Mouse (Mus musculus): Measurements from ENCODE around the gene Coq10a. TPM values are rescaled to one million over a fixed set of nuclear protein-coding genes. Genes with fewer than 3 reads are reported as not detected.

The Coq10a gene
- 34.9 and 41.0 TPM in 2 replicates for polyA plus RNA-seq (2015; fragmentation: Nextera tagmentation; extraction: Ambion mirVana)

DNA sequence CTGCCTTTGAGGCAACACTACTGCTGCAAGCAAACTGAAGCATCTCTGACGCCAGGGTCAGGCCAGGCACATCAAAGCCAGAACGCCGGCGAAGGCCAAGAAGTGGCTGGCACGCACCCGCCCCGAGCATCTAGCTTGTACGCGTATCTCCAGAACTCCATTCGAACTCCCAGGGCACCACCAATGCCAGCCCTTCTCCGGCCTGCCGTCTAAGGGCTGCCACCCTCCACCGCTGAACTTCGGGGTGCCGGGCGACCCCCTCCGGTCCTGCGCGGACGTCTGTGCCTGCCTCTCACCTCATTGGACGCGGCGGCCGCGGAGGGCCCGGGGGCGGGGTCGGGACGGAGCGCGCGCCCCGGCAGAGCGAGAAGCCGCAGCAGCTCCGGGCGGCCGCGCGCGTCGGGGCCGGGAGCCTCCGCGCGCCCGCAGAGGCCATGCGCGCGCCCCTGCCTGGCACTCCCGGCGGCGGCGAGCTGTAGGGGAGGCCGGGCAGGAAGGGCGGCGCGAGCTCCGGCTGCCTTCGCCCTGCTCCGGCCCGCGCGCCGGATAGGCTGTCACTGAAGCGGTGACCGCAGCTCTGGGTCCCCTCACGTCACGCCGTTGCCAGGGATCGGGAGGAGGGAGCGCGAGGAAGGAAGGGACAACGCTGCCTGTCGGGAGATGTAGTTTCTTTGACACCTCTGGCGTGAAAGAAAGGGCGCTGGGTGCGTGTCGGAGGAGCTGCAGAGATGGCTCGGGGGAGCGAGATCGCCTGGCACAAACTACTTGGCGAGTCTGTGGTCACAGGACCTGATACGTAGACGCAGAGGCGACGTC, at the start of gene Coq10a:
Gene Coq10a, minus strand, starts transcription at position 596 of the 816 bp plus-strand sequence.
- H3K9ac ChIP-seq = peak within 1 kb of the TSS; percentile 79
- H3K4me2 ChIP-seq = peak within 1 kb of the TSS; percentile 90
- peak within 1 kb of the TSS; percentile 98 for H3K27ac ChIP-seq (replicated peaks)
- no peaks in the 10 kb centered on the region for H3K9me3 ChIP-seq
- WGBS = under 1% methylated on average over 87 of the region's 87 CpGs
- peaks cover 22% of the 10 kb centered on the region for H3K4me1 ChIP-seq (replicated peaks)
- no peaks in the 10 kb centered on the region for H3K27me3 ChIP-seq
- peak; percentile 96 for ATAC-seq (ENCODE audit: low read depth)
- H3K36me3 ChIP-seq = peaks cover 19% of the 10 kb centered on the region
- peak within 1 kb of the TSS; percentile 64 for H3K4me3 ChIP-seq

DNA sequence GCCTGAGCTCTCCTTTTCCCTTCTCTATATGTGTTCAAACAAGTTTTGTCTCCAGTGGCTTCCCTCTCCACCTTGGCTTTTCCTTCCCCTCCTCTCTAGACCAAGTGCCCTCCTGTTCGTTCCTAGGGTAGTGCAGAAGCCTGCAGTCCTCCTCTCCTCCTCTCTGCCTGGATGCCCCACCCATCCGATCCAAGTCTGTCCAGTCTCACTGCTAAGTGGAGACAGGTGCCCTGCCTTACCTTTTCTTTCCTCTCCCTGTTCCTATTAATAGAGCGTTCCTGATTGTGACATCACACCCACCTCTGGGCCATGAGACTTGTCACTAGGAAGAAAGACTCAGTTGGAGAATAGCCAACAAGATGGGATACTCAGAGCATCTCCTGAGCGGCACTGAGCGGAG, 46.1 kb upstream of the Coq10a start:
- no peak for ATAC-seq (ENCODE audit: low read depth)
- Histone ChIP-seq H3K4me1 (replicated peaks) (peaks cover 45% of the 10 kb centered on the region), H3K9ac (no peak overlapping the region), H3K36me3 (peaks cover 59% of the 10 kb centered on the region), H3K4me3 (no peak overlapping the region), H3K9me3 (no peaks in the 10 kb centered on the region), H3K27ac (replicated peaks) (no peak overlapping the region), H3K27me3 (no peaks in the 10 kb centered on the region), H3K4me2 (no peak overlapping the region)
- 94% methylated on average over 5 of the region's 5 CpGs for WGBS

DNA sequence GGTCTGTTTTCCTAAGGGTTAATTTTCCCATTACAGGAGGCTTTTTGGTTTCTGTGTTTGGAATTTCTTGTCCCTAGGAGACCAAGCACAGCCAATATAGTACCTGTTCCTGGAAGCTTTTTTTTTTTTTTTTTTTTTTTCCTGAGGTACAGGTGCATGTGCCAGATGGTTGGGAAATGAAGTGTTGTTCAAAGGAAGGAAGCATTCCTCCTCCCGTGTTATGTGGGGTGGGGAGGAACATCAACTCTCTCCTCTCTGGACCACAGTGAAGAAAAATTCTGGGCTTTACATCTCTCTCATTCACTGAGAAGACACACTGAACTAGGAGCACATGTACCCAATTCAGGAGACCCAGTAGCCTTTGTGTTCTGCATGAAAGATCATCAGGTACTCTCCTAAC, 44.3 kb upstream of the Coq10a start:
- WGBS = 75% methylated on average over 1 of the region's 1 CpGs
- H3K27ac ChIP-seq (replicated peaks) = no peak overlapping the region
- H3K9ac ChIP-seq = peak overlapping the region; percentile 93
- H3K4me1 ChIP-seq (replicated peaks) = peaks cover 54% of the 10 kb centered on the region
- H3K4me3 ChIP-seq = peak overlapping the region; percentile 92
- peaks cover 45% of the 10 kb centered on the region for H3K36me3 ChIP-seq
- no peak for ATAC-seq (ENCODE audit: low read depth)
- H3K9me3 ChIP-seq = no peaks in the 10 kb centered on the region
- peak overlapping the region; percentile 90 for H3K4me2 ChIP-seq
- no peaks in the 10 kb centered on the region for H3K27me3 ChIP-seq

DNA sequence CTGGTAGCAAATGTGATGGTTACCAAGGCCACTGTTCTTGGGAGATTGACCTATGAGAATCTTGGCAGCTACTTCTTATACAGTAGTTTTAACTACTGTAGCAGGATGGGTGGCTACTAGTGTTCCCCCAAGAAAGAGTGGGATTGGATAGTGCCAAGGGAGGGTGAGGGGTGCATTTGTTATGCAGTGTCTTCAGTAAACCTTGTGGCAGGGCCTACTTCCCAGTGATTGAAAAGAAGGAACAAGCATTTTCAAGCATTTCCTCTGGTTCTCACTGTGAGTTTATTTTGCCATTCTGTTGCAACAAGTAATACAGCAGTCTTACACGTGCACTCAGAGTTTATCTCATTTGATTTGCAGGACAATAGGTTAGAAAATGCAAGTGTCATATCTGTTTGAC, 43.8 kb upstream of the Coq10a start:
- WGBS = 58% methylated on average over 1 of the region's 1 CpGs
- H3K27me3 ChIP-seq = no peaks in the 10 kb centered on the region
- no peak for ATAC-seq (ENCODE audit: low read depth)
- peaks cover 57% of the 10 kb centered on the region for H3K4me1 ChIP-seq (replicated peaks)
- peak overlapping the region; percentile 92 for H3K4me3 ChIP-seq
- H3K36me3 ChIP-seq = peaks cover 45% of the 10 kb centered on the region
- H3K27ac ChIP-seq (replicated peaks) = peak overlapping the region; percentile 97
- no peaks in the 10 kb centered on the region for H3K9me3 ChIP-seq
- peak overlapping the region; percentile 90 for H3K4me2 ChIP-seq
- H3K9ac ChIP-seq = peak overlapping the region; percentile 93

DNA sequence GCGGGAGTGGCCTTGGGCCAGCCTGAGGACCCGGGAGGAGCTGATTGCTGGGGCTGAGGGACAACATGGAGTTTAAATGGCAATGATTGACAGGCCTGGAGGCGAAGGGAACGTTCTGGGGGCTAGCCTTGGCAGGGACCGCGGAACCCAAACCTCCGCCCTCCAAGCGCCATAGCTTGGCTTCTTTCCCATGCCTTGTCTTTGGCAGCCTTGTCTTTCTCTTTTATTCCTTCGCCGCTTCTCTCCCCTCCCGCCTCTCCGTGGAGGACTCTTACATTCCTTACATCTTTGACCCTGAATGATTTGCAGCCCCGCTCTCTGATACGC, 43.2 kb upstream of the Coq10a start:
- Histone ChIP-seq H3K4me3 (peak overlapping the region; percentile 92), H3K36me3 (peaks cover 42% of the 10 kb centered on the region), H3K4me1 (replicated peaks) (peaks cover 57% of the 10 kb centered on the region), H3K27me3 (no peaks in the 10 kb centered on the region), H3K4me2 (peak overlapping the region; percentile 90), H3K27ac (replicated peaks) (peak overlapping the region; percentile 97), H3K9me3 (no peaks in the 10 kb centered on the region), H3K9ac (peak overlapping the region; percentile 93)
- no peak for ATAC-seq (ENCODE audit: low read depth)
- under 1% methylated on average over 14 of the region's 14 CpGs for WGBS

DNA sequence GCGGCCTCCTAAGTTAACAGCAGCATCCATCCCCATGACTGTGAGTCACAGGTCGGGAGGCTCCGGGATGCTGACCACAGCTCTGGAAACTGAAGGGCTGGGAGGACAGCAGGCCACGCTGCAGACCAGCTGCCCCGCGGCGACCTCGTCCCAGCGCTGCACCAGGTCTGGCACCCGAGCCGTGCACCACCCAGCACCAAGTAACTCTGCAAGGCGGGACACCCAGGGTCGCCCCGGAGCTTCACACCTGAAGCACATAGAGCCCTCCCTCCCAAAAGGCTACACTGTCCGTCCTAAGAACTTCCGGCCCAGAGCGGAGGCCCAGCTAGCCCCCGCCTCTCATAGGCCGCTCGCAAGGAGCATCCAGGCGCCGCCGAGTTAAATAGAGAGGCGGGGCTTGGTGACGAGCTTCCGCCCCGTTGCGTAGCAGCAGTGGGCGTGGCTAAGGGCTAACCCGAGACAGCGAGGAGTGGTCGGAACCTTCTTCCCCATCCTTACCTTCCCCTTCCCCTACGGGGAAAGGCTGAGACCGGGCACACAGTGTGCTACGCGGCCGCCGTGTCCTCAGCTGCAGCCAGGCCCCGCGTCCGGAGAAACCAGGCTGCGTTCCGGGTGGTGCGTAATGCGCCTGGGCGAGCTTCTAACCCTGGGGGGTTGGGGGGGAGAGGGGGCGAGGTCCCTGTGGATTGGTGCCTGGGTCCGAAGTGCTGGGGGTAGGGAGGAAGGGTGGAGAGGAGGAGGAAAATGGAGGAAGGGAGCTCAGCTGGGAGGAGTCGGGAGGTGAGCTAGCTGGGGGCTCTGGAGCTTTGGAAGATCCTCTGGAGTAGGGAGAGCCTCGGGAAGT, 42.6 kb upstream of the Coq10a start, which contains the start of the genes Nabp2 and Rnf41:
Gene Nabp2, minus strand, starts transcription at position 282 of the 844 bp plus-strand sequence.
Gene Rnf41, plus strand, starts transcription at position 447 of the 844 bp plus-strand sequence.
- no peaks in the 10 kb centered on the region for H3K27me3 ChIP-seq
- peaks cover 40% of the 10 kb centered on the region for H3K36me3 ChIP-seq
- peak within 1 kb of the TSS; percentile 92 for H3K4me3 ChIP-seq
- H3K27ac ChIP-seq (replicated peaks) = peak within 1 kb of the TSS; percentile 97
- H3K9me3 ChIP-seq = no peaks in the 10 kb centered on the region
- ATAC-seq (ENCODE audit: low read depth) = peak; percentile 86
- H3K9ac ChIP-seq = peak within 1 kb of the TSS; percentile 93
- H3K4me2 ChIP-seq = peak within 1 kb of the TSS; percentile 90
- H3K4me1 ChIP-seq (replicated peaks) = peaks cover 57% of the 10 kb centered on the region
- under 1% methylated on average over 50 of the region's 50 CpGs for WGBS

DNA sequence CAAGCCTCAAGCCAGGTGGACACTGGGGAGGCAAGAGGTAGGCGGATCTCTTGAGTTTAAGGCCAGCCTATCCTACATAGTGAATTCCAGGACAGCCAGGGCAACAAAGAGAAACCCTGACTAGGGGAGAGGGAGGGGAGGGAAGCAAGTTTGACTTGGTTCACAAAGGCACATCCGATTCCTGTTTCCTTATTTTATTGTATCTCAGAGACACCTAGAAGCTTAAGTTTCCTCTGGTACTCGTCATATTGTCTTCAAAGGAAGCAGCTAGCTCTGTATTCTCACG, 41.7 kb upstream of the Coq10a start:
- WGBS = 22% methylated on average over 4 of the region's 4 CpGs
- Histone ChIP-seq H3K4me3 (peak overlapping the region; percentile 92), H3K4me1 (replicated peaks) (peaks cover 57% of the 10 kb centered on the region), H3K4me2 (peak overlapping the region; percentile 90), H3K9ac (peak overlapping the region; percentile 93), H3K27ac (replicated peaks) (peak overlapping the region; percentile 97), H3K36me3 (peaks cover 38% of the 10 kb centered on the region), H3K9me3 (no peaks in the 10 kb centered on the region), H3K27me3 (no peaks in the 10 kb centered on the region)
- ATAC-seq (ENCODE audit: low read depth) = no peak

DNA sequence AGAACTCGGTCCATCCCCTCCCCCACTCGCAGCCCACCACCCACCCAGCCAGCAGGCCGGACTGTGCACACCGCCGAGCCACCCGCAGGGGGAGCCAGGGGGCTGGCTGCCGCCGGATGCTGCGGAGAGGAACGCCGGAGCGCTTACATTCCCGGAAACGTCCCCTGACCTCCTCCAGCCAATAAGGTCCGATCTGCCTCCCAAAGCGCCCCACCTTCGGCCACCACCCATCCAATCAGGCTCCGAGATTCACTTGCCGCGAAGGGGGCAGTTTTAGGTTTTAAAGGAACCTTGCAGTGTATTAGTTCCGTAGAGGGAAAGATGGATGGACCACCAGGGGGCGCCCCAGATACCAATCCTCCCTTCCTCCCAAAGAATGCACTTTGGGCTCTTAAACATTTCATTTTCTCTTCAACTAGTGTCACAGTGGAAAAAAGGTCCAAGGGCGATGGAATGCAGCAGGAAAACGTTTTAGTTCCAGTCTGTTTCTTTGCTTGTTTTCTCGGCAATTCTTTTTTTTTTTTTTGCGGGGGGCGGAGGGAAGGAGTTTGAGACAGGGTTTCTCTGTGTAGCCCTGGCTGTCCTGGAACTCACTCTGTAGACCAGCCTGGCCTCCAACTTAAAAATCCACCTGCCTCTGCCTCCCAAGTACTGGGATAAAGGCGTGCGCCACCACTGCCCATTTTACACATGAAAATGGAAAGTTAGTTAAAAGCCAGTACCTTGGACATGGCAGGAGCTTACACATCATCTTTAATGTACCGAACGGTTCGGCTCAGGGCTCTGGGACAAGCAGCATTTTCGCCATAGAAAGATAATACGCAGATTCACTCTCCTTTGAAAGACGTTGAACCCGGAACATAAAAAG, 41.1 kb upstream of the Coq10a start:
- peak overlapping the region; percentile 97 for H3K27ac ChIP-seq (replicated peaks)
- H3K4me1 ChIP-seq (replicated peaks) = peaks cover 54% of the 10 kb centered on the region
- H3K27me3 ChIP-seq = no peaks in the 10 kb centered on the region
- peak overlapping the region; percentile 93 for H3K9ac ChIP-seq
- H3K4me2 ChIP-seq = peak overlapping the region; percentile 90
- no peaks in the 10 kb centered on the region for H3K9me3 ChIP-seq
- H3K4me3 ChIP-seq = peak overlapping the region; percentile 92
- peak; percentile 90 for ATAC-seq (ENCODE audit: low read depth)
- WGBS = 5% methylated on average over 36 of the region's 36 CpGs
- H3K36me3 ChIP-seq = peaks cover 33% of the 10 kb centered on the region

DNA sequence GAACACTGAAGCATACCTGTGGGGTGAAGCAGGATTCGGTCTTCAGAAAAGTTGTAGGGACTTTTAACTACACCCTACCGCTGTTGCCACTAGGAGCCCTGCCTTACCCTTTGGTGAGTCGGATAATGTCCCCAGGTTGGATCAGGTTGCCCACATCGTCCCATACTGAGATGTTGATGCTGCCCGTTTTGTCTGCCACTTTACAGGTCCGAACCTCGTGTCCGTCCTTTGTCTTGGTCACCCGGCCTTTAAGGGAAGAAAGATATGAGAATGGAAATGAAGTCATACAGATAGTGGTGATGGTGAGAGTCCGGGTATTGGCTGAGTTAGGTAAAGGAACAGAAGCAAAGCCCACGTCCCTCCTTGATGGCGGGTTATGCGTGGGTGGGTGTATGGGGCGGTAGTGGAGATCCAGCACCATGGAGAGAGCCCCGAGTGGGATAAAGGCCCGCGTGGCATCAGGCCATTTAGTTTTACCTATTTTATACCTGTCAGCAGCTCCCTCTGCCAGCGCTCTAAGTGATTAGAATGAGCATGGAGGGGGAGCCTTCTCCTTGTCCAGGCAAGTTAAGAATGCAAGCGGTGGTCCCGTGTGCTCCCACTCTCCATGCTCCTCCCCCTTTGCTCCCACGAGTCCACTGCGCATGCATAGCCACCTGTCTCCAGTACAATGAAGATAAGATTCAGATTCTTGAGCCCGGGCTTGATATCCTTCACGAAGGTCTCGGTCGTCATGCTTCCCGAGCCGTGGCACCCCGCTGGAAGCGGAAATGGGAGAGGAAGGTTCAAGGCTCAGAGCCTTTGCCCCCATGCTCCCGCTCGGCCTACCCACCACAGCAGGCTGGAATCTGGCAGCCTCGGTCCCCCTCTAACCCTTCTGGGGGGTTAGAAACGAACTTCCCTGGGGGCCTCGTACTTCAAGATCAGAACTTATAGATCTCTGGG, 40.1 kb upstream of the Coq10a start:
- no peaks in the 10 kb centered on the region for H3K27me3 ChIP-seq
- peak overlapping the region; percentile 83 for H3K4me2 ChIP-seq
- peak overlapping the region; percentile 90 for H3K27ac ChIP-seq (replicated peaks)
- ATAC-seq (ENCODE audit: low read depth) = peak; percentile 49
- H3K4me3 ChIP-seq = peak overlapping the region; percentile 92
- peaks cover 30% of the 10 kb centered on the region for H3K36me3 ChIP-seq
- H3K9me3 ChIP-seq = no peaks in the 10 kb centered on the region
- H3K4me1 ChIP-seq (replicated peaks) = peaks cover 44% of the 10 kb centered on the region
- peak overlapping the region; percentile 86 for H3K9ac ChIP-seq
- WGBS = 18% methylated on average over 35 of the region's 35 CpGs

DNA sequence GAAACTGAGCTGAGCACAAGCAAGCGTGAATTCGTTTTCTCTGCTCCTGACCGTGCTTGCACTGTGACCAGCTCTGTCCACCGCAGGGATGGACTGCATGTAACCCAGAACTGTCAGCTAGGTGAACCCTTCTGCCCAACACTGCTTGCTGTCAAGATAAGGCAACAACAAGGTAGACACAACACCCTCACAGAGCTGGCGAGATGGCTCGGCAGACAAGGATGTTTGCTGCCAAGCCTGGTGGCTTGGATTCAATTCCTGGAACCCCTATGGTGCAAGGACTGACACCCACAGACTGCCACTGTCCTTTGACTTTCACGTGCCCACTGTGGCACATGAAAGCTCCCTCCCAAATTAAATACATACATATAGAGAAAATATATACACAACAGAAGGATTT, 35.1 kb upstream of the Coq10a start:
- H3K27ac ChIP-seq (replicated peaks) = no peak overlapping the region
- 88% methylated on average over 7 of the region's 7 CpGs for WGBS
- peaks cover 12% of the 10 kb centered on the region for H3K4me1 ChIP-seq (replicated peaks)
- peaks cover 41% of the 10 kb centered on the region for H3K36me3 ChIP-seq
- H3K27me3 ChIP-seq = no peaks in the 10 kb centered on the region
- H3K4me3 ChIP-seq = no peak overlapping the region
- H3K9ac ChIP-seq = no peak overlapping the region
- ATAC-seq (ENCODE audit: low read depth) = no peak
- no peaks in the 10 kb centered on the region for H3K9me3 ChIP-seq
- no peak overlapping the region for H3K4me2 ChIP-seq

DNA sequence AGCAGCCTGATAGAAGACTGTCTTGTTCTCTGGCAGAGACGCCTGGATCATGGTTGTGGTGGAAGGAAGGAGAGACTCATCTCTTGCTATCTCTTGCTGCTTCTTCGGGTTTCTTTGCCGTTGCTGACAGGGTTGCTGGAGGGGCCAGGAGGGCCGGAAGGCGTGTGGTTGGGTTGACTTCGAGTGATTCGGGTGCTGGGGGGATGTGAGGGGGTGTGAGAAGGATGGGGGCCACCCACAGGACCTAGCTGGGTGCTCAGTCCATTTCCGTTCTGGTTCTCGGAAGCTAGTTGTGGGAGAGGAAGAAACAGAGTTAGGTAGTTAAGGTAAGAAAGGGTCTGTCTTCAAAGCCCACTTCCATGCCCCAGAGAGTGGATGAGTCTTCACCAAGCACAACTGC, 32.8 kb upstream of the Coq10a start:
- H3K9ac ChIP-seq = no peak overlapping the region
- peaks cover 37% of the 10 kb centered on the region for H3K36me3 ChIP-seq
- peaks cover 8% of the 10 kb centered on the region; the same call in 1 of the 2 replicates for H3K4me1 ChIP-seq (replicated peaks)
- WGBS = 75% methylated on average over 9 of the region's 9 CpGs
- no peaks in the 10 kb centered on the region for H3K9me3 ChIP-seq
- no peaks in the 10 kb centered on the region for H3K27me3 ChIP-seq
- H3K4me3 ChIP-seq = no peak overlapping the region
- no peak overlapping the region for H3K4me2 ChIP-seq
- no peak overlapping the region for H3K27ac ChIP-seq (replicated peaks)
- ATAC-seq (ENCODE audit: low read depth) = no peak
